Mouse (Mus musculus): ENCODE measurements around the gene D130043K22Rik. TPM values are rescaled to one million over a fixed set of nuclear protein-coding genes. Genes with fewer than 3 reads are reported as not detected.
A peak's percentile ranks its signal among the peaks of the same experiment; 100 is the strongest.

D130043K22Rik gene
- total RNA-seq, 2 experiments from 2014 or later, result 25.4 to 26.7 TPM

DNA sequence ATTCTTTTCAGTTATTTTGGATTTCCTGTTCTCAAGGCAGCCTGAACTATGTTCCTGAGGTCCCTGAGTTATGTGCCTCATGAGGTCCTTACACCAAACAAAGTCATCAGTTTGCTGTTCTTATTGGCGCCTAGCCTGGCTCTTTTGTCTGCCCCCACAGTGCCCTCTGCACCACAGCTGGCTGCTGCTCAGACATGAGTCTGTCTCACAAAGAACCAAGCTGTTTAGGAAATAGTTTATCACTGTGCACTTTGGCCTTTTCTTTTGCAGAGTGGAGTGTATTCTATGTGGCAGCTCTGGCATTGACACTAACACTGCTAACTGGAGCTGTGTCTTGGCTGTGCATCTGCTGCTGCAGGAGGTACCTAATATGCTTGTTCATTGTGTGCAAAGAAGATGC is 44.6 kb downstream of the D130043K22Rik start:
- DNase-seq (ENCODE audit: extremely low spot score in 1 of 2, low spot score in 1 of 2), result no peak

DNA sequence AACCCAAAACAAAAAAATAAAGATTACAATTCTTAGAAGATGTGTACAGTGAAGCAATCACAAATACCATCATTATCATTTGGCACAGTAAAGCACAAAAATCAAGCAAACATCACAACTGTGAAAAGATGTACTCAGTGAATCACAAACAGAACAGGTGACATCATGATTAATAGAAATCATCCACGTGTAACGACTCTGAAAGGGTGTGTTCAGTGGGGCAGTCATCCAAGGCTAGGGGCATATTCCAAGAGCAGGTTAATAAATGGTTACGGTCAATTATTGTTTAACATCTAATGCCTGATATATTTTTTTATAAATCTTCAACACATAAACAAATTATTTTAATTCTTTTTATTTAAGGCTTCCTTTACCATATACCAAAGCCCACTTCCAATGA is 47.6 kb downstream of the D130043K22Rik start:
- DNase-seq (ENCODE audit: extremely low spot score in 1 of 2, low spot score in 1 of 2), result no peak

DNA sequence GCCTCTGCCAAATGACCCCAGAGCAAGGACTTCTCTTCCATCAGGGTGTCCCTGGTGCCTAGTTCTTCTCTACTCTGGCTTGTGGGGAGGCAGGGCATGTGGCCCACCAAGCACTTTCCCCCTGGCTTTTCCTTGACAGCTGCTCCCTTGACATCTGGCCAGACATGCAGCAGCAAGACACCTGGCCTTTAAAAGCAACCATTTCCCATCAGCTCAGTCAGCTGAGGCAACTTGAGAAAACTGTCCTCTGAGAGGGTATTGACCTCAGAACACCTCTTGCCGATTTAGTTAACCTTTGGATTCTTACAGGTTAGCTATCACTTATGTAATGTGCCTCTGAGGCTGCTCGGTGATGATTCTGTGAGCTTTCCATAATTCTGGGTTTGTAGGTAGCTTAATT is 48.9 kb downstream of the D130043K22Rik start:
- DNase-seq (ENCODE audit: extremely low spot score in 1 of 2, low spot score in 1 of 2), result no peak

DNA sequence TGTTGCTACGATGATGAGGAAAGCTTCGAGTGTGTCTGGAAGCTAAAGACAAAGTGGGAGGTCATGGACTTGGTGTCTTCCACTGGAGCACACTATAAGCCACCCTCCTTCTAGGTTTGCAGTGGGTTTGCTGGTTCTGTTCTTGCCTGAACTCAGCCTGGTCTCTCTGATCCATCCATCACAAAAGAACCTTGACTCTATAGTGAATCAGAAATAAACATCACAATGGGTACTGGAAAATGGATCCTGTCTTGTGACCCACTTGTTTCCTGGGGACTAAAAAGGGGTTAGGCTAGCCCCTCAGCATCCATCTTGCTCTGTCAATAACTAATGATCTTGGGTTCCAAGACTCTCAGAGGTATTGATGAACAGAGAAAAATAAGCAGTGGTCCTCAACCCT is 57.0 kb downstream of the D130043K22Rik start:
- DNase-seq (ENCODE audit: extremely low spot score in 1 of 2, low spot score in 1 of 2), result no peak

DNA sequence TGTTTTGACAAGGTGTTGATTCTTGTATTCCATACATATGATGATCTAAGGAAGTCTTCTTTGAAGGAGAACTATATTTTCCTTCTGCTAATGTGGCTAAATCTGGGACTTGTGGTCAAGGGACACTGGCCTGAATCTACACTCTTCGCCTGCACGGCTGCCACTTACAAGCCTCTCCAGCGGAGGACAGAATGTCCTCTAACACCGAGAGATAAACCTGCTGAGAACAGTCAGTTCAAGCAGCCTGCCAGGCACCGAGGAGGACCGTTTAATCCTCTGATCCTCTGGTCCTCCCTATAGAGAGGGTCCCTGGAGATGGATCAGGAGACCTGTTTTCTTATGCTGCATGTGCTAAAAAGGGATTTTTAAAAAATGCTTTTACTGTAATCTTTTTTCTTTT is 58.5 kb downstream of the D130043K22Rik start:
- no peak for DNase-seq (ENCODE audit: extremely low spot score in 1 of 2, low spot score in 1 of 2)

DNA sequence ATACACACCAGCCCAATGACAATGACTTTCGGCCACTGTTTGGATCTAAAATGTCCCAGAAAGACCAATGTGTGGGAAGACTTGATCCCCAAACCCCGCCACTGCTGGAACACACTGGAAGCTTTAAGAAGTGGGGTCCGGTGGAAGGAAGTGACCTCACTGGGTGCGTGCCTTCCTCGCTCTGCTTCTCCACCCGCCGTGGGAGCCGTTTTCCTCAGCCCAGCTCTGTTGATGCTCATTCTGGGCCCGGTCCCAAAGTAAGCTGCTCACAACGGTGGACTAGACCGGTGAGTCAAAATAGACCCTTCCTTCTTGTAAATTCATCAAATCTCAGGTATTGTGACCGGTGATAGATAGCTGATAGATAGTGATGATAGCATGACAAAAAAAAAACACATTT is 60.5 kb downstream of the D130043K22Rik start:
- DNase-seq (ENCODE audit: extremely low spot score in 1 of 2, low spot score in 1 of 2), result no peak

DNA sequence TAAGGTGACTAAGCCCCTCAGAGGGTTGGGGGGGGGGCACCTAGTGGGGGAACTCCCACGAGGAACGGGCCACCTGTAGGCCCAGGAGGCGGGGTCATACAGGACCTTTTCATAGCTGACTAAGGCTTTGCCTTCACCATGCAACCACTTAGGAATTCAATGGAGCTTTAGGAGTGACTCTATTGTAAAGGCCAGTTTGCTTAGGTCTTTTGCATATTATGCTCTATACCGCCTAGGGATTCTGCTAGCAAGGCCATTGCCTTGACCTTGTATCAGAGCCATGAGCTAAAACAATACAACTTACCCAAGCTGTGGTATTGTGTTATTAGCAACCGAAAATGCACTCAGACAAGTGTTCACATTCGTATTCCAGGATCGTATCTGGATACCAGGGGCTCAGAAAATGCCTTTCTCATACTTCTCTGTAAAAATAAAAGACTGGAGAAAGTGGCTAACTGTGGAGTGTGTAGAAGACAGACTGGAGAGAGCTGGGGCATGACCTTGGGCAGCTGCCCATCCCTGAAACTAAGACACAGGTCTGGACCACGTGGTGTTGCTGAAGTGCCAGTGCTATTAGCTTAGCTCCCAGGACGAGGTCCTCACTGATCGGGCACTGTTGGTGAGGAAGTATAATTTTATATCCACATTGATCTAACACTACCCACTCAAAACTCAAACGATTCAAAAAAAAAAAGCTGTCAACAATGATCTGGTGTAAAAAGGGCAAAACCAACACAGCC is 62.1 kb downstream of the D130043K22Rik start:
- no peak for DNase-seq (ENCODE audit: extremely low spot score in 1 of 2, low spot score in 1 of 2)

DNA sequence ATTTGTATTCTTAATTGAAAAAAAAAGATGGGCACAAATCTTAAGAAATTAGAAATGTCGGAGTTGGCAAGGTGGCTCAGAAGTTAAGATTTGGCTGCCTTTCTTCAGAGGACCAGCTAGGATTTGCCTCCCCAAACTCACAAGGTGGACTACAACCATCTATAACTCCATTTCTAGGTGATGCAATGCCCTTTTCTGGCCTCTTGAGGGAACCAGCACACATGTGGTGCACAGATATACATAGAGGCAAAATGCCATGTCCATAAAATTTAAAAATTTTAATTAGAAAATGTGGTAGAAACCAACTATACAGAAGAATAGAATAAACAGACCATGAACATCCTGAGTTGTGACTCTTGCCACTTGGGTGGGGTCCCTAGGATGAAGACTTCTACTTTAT is 64.2 kb downstream of the D130043K22Rik start:
- no peak for DNase-seq (ENCODE audit: extremely low spot score in 1 of 2, low spot score in 1 of 2)

DNA sequence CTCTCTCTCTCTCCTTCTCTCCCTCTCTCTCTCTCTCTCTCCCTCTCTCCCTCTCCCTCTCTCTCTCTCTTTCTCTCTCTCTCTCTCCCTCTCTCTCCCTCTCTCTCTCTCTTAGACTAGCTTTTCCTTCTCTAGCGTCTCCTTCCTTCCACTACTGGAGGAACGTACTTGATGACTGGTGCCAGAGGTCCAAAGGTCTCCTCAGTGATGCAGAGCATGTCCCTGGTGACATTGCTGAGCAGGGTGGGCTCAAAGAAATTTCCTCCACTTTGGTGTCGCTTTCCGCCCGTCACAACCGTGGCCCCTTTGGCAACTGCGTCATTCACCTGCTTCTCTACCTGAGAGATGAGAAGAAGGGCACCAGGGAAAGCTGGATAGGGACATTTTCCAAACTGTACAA is 68.6 kb downstream of the D130043K22Rik start:
- no peak for DNase-seq (ENCODE audit: extremely low spot score in 1 of 2, low spot score in 1 of 2)

DNA sequence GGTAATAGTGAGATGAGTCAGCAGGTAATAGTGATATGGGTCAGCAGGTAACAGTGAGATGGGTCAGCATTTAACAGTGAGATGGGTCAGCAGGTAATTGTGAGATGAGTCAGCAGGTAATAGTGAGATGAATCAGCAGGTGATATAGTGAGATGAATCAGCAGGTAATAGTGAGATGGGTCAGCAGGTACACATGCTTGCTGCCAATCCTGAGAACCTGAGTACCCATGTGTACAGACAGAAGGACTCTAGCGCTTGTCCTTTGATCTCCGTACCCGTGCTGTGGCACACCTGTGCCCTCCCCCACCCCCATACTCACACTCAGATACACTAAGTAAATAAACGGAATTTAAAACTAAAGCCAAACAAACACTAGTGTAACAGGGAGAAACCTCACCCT is 70.0 kb downstream of the D130043K22Rik start:
- no peak for DNase-seq (ENCODE audit: extremely low spot score in 1 of 2, low spot score in 1 of 2)

DNA sequence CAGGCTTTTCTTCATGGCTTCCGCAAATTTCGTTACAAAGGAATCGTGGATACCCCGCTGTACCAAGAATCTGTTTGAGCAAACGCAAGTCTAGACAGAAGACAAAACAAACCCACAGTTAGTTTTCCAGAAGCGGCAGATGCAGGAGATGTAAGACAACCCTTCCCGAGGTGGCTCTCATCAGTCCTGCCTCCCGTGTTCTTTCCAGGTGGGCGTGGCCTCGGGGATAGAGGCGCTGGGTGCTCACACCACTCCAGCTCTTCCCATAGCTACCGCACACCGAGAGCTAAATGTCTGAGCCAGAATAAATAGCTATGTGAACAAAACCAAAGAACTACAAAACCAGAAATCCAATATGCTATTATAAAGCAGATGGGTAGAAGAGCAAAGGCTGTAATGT is 70.9 kb downstream of the D130043K22Rik start:
- DNase-seq (ENCODE audit: extremely low spot score in 1 of 2, low spot score in 1 of 2), result no peak

DNA sequence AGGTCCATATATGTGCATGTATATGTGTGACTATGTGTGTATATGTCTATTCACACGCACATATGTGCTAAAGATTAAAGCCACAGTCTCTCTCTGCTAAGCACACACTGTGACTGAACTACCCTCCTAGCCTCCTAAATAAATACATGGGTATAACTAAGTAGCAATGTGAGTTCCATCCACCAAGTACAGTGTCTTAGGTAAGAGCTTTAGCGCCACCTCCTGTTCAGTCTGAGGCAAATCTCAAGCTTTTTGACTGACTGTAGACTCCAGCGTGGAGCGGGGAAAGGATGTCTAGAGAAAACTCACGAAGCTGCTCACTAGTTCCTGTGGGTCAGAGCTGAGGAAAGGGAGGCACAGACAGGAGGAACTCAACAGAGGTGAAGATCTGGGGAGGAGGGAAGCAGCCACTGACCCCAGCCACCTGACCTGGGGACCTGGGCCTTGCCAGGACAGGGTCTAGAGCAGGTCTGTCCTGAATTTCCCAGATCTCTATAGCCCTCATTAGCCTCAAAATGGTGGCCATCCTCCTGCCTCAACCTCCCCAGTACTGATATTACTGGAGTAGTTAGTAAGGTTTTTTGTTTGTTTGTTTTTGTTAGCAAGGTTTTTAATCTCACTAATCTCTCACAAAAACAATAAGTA is 75.5 kb downstream of the D130043K22Rik start:
- DNase-seq (ENCODE audit: extremely low spot score in 1 of 2, low spot score in 1 of 2), result peak in 1 of 2 experiments; percentile 46

DNA sequence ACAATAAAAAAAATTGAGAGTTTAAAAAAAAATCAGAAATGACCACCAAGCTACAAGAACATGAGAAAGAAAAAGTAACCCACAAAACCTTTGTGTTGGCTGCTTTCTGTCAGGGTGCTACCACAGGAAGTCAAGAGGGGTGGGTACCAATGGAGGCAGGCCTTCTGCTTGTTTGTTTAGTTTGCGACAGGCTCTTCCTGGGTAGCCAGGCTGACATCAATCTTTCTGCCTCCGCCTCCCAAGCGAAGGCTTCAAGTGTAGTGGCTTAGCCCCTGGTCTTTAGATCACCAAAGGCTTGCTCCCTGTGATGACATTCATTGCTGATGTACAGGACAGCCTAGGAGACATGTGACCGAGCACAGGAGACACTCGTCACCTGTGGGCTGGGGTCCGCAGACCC is 76.3 kb downstream of the D130043K22Rik start:
- DNase-seq (ENCODE audit: extremely low spot score in 1 of 2, low spot score in 1 of 2), result no peak

DNA sequence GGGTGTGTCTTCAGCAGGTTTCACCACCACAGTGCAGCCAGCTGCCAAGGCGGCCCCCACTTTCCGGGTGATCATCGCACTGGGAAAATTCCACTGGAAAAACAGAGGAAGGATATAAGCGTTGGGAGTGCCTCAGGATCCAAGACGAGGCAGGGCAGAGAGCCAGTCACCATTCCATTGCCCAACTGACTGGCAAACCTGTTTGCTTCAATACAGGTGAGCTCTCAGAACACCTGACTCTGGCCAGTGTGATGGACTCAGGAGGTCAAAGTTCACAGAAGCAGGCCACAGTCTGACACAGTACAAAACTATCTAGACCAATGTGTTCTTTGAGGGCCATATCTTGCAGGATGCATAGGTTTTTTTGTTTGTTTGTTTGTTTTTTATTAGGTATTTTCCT is 79.1 kb downstream of the D130043K22Rik start:
- DNase-seq (ENCODE audit: extremely low spot score in 1 of 2, low spot score in 1 of 2), result no peak

DNA sequence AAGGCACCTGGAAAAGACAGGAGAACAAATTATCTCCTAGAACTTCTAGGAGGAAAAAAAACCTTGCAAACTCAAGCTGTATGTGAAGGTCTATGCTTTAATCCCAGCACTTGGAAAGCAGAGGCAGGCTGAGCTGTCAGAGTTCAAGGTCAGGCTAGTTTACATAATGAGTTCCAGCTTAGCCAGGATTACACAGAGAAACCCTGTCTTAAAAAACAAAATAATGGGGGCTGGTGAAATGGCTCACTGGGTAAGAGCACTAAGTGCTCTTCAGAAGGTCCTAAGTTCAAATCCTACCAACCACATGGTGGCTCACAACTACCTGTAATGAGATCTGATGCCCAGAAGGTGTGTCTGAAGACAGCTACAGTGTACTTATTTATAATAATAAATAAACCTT is 85.7 kb downstream of the D130043K22Rik start:
- DNase-seq (ENCODE audit: extremely low spot score in 1 of 2, low spot score in 1 of 2), result no peak

DNA sequence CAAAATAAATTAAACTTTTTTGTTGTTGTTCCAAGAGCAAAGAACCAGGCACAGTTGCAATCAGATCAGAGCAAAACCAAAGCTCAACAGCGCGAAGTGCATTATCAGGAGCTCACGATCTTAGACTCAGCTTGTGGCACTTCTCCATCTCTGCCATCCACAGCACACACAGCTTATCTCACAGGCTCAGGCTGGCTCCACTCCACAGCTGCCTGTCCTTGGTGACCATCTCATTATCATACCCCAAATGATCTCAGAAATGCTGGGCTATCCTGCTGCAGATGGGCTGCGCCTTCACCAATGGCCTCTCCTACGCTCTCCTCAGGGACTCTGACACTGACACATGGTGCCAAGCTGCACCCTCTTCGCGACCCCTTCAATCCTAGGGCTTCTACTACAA is 88.3 kb downstream of the D130043K22Rik start:
- no peak for DNase-seq (ENCODE audit: extremely low spot score in 1 of 2, low spot score in 1 of 2)

DNA sequence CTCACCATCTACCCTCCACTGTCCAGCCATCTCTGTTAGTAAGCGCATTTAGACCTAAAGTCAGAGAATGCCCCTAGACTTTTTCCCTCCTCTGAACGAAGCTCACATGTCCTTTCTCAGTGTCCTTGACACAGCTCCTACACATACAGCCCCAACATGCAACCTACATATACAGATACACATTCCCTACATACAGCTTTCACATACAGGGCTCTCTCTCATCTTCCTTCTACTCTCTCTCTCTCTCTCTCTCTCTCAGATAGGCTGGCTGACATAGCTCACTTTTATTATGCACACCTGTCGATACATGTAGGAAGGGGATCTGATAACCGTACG is 91.8 kb downstream of the D130043K22Rik start:
- DNase-seq (ENCODE audit: extremely low spot score in 1 of 2, low spot score in 1 of 2), result no peak

DNA sequence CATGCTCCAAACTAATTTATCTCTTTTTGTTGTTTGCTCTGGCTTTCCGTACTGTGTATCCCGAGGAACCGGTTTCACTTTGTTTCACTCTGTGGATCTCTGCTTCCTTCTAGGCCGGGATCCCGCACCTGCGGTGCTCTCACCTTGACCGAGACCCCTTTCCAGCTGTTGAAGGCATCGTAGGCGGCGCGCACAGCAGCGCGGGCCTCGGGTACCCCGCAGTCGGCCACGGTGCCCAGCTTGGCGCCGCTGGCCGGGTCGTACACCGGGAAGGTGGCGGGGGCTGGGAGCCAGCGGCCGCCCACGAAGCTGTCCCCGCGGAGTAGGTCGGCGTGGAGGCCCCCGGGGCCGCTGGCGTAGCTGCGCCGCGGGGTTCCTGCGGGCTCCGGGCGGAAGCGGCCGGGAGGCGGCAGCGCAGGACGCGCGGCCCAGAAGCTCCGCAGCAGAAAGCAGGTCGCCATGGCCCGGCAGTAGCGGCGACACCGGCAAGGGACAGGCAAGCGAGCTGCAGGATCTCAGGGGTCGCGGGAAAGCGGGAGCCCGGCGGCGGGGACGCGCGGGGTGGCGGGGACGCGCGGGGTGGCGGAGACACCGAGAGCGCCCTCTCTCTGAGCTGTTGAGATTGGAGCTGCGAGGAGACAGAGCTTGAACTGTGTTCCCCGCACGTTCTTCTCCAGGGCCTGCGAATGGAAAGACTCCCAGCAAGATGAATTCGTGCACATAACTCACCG is 92.3 kb downstream of the D130043K22Rik start, which contains the start of gene Aldh5a1:
Gene Aldh5a1 (minus strand): TSS at position 554 of the 731 bp plus-strand sequence.
- peak; percentile 79 for DNase-seq (ENCODE audit: extremely low spot score in 1 of 2, low spot score in 1 of 2)

DNA sequence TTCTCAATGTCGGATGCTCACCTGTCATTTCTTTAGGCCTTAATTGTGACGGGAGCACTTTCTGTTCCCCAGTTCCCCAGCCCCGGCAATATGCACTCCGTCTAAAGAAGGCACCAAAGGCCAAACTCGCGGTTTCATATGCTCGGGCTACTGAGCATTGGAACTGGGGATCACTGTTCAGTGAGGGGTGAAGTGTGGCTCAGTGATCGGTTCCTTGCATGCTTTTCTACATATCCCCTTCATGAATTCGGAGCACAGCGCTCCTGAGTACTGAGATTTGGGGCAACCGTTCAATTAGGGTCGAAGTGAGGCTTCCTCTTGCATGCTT is 92.9 kb downstream of the D130043K22Rik start:
- DNase-seq (ENCODE audit: extremely low spot score in 1 of 2, low spot score in 1 of 2), result no peak

DNA sequence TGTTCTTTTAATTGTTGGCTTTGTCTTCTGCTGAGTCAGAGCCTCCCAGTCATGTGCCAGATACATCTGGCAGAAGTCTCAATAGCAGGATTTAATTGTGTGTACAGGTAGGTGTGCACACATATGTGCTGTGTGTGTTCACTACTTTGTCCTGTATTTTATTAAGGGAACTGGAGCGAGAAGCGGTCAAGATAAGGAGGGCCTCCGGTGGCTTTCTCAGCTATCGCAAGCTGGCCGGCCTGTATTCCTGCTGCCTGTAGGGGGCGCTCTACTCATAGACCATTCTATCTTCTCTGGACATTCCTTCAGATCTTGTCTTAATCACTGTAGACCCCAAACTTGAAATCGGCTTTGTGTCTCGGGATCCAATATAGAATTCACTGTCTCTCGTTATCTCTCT is 93.7 kb downstream of the D130043K22Rik start:
- DNase-seq (ENCODE audit: extremely low spot score in 1 of 2, low spot score in 1 of 2), result peak; percentile 54 to 91

DNA sequence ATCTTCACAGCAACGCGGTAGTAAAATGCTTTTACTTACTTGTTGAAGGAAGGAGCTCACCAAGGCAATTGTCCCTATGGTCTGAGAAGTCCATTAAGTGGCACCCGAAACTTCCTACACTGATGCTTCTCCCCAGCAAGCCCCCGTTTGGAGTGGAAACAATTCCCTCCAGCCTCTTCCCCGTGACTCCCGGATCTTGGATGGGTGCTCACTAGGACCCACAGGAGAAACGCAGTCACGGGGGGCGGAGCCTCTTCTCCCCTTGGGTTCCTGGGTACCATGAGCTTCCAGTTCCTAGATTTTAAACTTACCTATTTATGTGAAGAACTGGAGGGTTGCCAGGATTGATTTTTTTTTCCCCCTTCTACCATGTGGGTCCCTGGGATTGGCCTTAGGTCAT is 94.5 kb downstream of the D130043K22Rik start:
- DNase-seq (ENCODE audit: extremely low spot score in 1 of 2, low spot score in 1 of 2), result no peak
